Mouse (Mus musculus) G1E (cell line): ENCODE data around the gene Rab23.

Experiments used
- CTCF ChIP-seq: IDR thresholded peaks from 2 replicates; pipeline ENCODE4 v1.5.1; 2012; ENCODE audit warnings: low read depth, low read length, inconsistent platforms, mixed read lengths
- GATA1 ChIP-seq: IDR thresholded peaks from 2 replicates; pipeline ENCODE4 v1.6.1; 2012; ENCODE audit warnings: borderline replicate concordance, low read length, inconsistent platforms, mixed read lengths
- TAL1 ChIP-seq: conservative IDR thresholded peaks from 2 replicates; pipeline ENCODE4 v1.6.1; 2012; ENCODE audit warnings: low read depth, low read length, inconsistent platforms, mixed read lengths

DNA sequence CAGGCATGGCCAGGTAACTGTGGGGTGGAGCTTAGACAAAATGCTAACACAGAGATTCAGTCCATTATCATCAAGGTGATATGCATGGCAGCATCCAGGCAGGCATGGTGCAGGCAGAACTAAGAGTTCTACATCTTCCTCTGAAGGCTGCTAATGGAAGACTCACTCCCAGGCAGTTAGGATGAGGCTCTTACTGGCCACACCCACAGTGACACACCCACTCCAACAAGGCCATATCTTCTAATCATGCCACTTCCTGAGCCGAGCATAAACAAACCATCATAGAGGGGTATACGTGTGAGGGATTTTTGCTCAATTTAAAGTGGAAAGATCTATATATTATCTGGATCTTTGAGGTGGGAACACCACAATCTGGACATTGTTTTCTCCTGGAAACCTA, 10.1 kb upstream of the Rab23 start:
- TF ChIP-seq GATA1 (no peak), CTCF (no peak), TAL1 (no peak)
